Mouse (Mus musculus): ENCODE measurements around the gene Trip11.

The Trip11 gene

GRCm38 (mm10) chr12:101831221-101831620 lies 81.8 kb downstream of the Trip11 start:
- in situ Hi-C loops (cut with MboI, MseI): no loop called here

- in situ Hi-C loops (cut with MboI, MseI): no loop called here
Observed at GRCm38 (mm10) chr12:101823161-101823560, 89.9 kb downstream of the Trip11 start.

- in situ Hi-C loops (cut with MboI, MseI): no loop called here
Observed at GRCm38 (mm10) chr12:101821596-101821995, 91.5 kb downstream of the Trip11 start.

DNA sequence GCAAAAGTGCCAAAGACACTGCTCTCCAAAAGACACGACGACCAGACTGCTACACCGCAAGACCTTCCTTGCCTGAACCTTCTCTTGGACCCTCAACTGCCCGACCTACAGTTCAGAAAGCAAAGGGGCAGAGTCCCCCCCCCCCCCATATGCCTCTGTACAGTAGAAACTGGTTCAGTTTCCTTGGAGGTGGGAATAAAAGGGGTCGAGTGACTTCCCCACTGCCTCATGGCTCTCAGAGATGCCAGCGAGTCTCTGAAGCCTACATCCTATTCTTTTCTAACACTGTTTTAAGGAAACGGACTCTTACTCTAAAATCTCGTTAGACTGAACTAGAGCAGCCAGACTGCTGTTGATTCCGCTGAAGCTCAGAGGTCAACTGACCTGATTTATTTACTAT lies 93.5 kb downstream of the Trip11 start:
- in situ Hi-C loops (cut with MboI, MseI): no loop called here

DNA sequence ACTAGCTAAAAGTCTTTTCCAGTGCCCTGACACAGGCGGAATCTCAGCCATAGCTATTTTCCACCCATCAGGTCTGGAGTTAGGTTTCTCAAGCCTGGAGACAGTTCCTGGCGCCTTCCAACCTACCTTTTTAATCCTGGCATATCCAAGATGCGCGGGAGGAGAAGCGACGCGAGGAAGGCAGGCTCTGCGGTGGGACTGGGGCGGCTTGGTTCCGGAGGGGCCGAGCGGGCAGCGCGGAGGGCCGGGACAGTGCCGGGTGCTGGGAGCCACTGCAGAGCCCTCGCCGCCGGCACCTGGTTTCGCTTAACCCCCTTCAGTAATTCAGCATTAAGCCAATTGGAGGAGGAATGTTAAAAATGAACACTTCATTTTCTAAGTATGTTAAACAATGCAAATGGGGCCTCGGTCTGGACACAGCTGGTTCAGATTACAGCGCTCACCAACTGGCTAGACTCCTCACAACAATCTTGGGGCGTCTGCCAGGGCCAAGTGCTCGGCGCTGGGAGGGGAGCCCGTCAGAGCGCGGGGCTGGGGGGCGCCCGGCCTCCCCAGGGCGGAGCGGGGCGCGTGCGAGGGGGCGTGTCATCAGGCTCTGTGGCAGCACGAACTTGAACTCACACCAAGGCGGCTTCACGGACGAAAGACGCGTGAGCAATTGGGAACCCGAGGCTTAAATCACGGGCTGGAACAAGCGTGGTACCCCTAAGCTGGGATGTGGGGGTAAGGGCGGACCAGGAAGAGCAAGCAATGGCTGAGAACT lies 94.3 kb downstream of the Trip11 start, which contains the start of gene Fbln5:
Fbln5 (minus strand) TSS at position 448 of the 763 bp plus-strand sequence.
- in situ Hi-C loops (cut with MboI, MseI): no loop called here

- in situ Hi-C loops (cut with MboI, MseI): no loop called here
Observed at GRCm38 (mm10) chr12:101818246-101818607, 94.8 kb downstream of the Trip11 start.

DNA sequence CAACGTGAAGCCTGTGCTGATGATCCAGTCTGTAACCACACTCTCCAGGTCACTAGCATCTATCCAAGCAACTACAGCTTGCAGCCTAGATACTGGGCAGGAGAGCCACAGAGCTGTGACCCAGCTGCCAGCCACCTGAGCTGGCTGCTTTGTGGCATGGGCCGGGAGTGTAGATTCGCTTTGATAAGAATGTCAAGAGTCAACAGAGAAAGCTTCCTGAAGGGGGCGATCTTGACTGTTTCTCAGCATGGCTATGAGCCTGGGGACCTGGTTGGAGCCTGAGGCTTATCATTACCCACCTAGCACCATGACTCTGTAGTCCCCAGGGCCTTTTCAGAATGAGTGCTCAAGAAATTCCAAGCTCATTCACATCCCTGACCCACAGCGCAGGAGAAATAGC lies 96.3 kb downstream of the Trip11 start:
- in situ Hi-C loops (cut with MboI, MseI): no loop called here

DNA sequence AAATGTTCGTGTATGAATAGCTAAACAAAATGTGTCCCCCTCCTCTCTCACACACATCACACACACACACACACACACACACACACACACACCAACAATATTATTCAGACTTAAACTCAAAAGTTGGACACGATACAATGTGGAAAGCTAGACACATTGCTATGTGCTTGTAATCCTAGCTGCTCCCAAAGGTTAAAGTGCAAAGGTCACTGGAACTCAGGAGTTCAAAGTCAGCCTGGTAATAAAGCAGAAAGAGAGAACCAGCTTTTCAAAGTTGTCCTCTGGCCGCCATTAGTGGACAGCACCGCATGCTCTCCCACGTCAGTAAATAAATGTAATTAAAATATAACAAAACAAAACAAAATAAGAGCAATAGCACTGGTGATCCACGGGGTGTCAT lies 97.3 kb downstream of the Trip11 start:
- in situ Hi-C loops (cut with MboI, MseI): no loop called here

- in situ Hi-C loops (cut with MboI, MseI): no loop called here
Observed at GRCm38 (mm10) chr12:101814423-101814822, 98.6 kb downstream of the Trip11 start.

DNA sequence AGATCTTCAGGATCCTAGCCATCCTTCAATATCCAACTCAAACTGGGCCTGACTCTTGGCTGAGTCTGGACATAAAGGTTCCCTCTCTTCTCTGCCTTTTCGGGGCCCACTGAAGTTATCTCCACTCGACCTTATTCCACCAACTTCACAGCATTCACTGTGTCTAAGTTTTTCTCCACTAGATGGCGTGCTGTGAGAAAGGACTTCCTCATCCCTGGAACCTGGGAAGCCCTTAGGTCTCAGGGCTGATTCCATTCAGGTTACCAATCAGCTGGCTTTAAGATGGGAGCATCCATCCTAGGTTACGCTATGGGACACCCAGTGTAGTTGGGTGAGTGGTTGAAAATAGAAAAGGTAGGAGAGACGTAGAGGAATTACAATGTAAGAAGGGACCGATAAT lies 101.9 kb downstream of the Trip11 start:
- in situ Hi-C loops (cut with MboI, MseI): no loop called here

- in situ Hi-C loops (cut with MboI, MseI): no loop called here
Observed at GRCm38 (mm10) chr12:101810515-101810914, 102.6 kb downstream of the Trip11 start.

DNA sequence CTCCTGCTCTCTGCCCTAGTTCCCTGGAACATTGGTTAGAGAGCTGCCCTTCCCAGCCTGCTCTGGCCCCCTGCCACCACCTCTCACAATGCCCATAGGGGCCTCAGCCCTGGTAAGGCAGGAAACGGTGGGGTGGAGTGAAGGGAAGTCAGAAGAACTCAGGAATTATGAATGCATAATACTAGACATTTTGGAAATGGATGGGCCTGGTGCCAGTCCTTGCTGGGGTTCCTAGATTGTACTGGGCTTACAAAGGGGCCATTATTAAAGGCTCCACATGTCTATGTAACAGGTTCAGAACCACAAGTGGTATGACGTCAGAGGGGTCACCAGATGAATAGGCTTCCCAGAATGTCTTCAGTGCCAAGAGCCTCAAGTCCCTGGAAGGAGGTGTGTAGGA lies 105.7 kb downstream of the Trip11 start:
- in situ Hi-C loops (cut with MboI, MseI): no loop called here

GRCm38 (mm10) chr12:101802445-101802844 lies 110.6 kb downstream of the Trip11 start:
- in situ Hi-C loops (cut with MboI, MseI): no loop called here

- in situ Hi-C loops (cut with MboI, MseI): no loop called here
Observed at GRCm38 (mm10) chr12:101801744-101802143, 111.3 kb downstream of the Trip11 start.

GRCm38 (mm10) chr12:101801051-101801450 lies 112.0 kb downstream of the Trip11 start:
- in situ Hi-C loops (cut with MboI, MseI): no loop called here

GRCm38 (mm10) chr12:101798189-101798922 lies 114.7 kb downstream of the Trip11 start:
- in situ Hi-C loops (cut with MboI, MseI): no loop called here

DNA sequence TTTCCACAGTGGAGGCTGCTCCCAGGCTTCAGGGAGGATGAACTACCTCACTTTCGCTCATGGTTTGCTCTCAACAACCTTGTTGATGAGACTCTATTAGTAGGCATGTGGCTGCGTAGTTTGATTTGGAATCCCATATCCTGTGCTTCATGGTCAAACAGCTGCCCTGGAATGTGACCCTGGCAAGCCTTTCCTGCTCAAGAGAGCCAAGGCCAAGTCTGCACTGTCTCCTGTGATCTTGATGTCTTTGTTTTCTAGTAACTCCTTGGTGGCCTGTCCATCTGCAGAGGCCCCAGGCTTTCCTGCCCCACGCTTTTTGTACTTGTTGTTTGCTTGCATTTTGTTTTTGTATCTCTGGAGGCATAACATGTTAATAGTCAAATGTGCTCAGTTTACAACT lies 118.6 kb downstream of the Trip11 start:
- in situ Hi-C loops (cut with MboI, MseI): no loop called here

DNA sequence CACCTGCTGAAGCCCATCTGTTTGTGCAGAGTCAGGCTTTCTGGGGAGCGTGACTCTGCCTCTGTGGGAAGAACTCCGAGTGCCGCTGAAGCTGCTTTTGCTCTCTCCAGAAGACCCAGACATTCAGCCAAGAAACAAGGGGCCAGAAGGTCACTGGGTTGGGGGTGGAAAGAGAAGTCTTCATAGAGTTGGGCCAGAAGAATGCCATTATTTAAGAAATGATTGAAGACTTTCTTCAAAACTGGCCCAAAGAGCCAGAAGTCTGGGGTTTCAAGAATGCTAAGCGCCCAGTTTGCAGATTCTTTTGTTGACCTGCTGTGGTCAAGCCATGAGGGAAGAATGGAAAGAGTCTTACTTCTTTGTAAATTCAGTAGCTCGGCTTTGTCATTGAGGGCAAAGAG lies 119.8 kb downstream of the Trip11 start:
- in situ Hi-C loops (cut with MboI, MseI): no loop called here

DNA sequence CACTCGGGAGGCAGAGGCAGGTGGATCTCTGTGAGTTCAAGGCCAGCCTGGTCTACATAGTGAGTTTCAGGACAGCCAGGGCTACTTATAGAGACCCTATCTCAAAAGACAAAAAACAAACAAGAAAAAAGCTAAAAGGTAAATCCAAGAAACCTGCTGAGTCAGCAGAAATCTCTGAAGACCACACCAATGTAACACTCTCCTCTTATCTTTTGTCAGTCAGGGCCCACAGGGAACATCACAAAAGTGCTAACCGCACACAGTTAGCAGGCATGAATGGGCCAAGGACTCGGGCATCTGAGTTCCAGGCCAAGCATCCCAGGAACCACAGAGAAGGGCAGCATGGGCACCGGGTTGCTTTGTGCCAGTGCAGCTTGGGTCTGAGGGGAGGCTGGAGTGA lies 120.4 kb downstream of the Trip11 start:
- in situ Hi-C loops (cut with MboI, MseI): no loop called here

GRCm38 (mm10) chr12:101789767-101790166 lies 123.3 kb downstream of the Trip11 start:
- in situ Hi-C loops (cut with MboI, MseI): no loop called here

GRCm38 (mm10) chr12:101789250-101789649 lies 123.8 kb downstream of the Trip11 start:
- in situ Hi-C loops (cut with MboI, MseI): no loop called here

Data from T-helper 2 cell (primary cell).